Mouse (Mus musculus) neutrophil, adult 5-6 weeks (primary cell): Measurements from ENCODE around the gene Slc13a4. TPM values are rescaled to one million over a fixed set of nuclear protein-coding genes. Genes with fewer than 3 reads are reported as not detected.

Experiments used
- total RNA-seq: library from RNA; stranded (forward); fragments of 200-1000 nt; gene quantifications from 2 replicates; pipeline ENCODE4 v1.2.3, GENCODE M21; 2017

Slc13a4 gene
- total RNA-seq, 1 experiment from 2014 or later: not detected

Other genes starting within 250 kb of the Slc13a4 start
- 53.3 and 57.0 TPM in 2 replicates for gene Cnot4, start 174.4 kb downstream of the Slc13a4 start, total RNA-seq
- gene Nup205, start 130.7 kb downstream of the Slc13a4 start, total RNA-seq: 22.3 and 29.1 TPM in 2 replicates
- gene Fam180a, start 18.0 kb upstream of the Slc13a4 start, total RNA-seq: not detected in 2 replicates
- gene Mtpn, start 231.8 kb upstream of the Slc13a4 start, total RNA-seq: 175 and 193 TPM in 2 replicates